Mouse (Mus musculus): ENCODE results near the gene Tmprss9. TPM values are rescaled to one million over a fixed set of nuclear protein-coding genes. Genes with fewer than 3 reads are reported as not detected.

Gene Tmprss9
- total and polyA plus RNA-seq, 3 experiments, result 0.18 TPM; not detected in 2

DNA sequence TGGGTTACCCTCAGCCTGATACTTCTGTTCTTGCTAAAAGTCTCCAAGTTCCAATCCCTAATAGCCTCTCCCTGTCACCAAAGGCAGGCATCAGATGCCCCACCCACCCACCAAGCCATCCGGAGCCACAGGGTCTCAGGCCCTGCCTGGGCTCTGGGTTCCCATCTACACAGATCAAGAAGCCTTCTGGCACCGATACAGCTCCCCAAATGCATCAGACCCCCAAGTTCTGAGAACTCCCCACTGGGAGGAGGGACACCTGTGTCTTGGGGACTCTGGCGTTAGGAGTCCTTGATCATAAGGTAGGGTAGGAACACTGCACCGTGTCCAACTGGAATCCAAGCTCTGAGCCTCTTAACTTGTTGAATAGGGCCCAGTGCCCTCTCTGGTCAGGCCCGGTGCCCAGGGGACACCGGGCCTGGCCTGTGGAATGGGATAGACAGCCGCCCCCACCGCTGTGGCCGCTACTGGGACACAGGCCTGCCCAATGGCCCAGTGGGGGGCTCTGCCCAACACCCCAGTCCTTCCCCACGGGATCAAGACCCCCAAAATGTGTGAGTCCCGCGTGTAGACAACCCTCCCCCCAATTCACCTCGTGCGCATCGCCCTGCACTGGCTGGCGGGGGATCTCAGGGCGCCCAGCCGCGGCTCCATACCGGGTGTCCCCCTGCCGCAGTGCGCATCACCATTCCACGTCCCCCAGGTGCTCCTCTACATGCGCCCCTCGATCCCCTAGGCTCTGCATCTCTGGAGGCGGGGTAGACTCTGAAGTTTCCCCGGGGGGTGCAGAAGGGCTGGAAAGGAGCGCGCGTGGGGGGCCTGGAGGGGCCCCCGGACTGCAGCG lies 28.3 kb upstream of the Tmprss9 start:
- DNase-seq, result no peak

- DNase-seq, result peak; percentile 63
Measured at GRCm38 (mm10) chr10:80843931-80844547, 27.6 kb upstream of the Tmprss9 start, which contains the start of gene Lingo3. TSS of gene Lingo3 (minus strand) at chr10:80844039.

- no peak for DNase-seq
Measured at GRCm38 (mm10) chr10:80845055-80845693, 26.5 kb upstream of the Tmprss9 start.

DNA sequence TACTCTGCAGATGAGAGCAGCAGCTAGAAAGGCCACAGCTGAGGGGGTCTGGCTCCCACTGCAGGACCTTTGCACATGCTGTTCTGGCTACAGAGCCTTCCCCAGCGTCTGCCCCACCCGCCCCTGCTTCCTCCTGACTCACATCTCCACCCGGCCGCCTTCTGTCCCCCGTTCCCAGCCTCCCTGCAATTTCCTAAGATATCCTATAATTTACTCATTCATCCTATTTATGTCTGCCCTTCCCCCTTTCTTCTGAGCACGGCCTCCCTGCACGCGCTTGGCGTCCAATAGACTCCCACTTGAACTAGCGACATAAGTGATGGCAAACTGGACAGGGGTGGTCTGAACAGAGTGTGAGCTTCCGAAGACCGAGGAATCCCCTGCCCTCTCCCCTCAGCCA lies 25.9 kb upstream of the Tmprss9 start:
- DNase-seq, result no peak

DNA sequence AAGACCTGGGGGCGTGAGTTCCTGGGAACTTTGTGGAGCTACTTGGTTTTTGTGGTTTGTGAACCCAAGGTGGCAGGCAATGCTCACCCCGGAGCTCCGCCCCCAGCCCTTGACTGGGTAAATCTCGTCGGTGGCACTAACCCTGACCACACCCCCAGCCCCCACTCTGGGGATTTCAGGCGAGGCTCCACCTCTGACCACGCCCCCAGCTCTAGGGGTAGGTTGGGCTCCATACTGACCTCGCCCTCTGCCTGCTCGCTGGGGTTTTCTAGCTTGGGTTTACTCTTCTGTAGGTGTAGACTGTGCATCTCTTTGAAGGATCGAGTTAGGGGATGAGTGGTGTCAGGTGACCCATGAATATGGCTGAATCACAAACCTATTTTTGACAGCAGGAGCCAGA lies 23.1 kb upstream of the Tmprss9 start:
- peak; percentile 62 for DNase-seq

DNA sequence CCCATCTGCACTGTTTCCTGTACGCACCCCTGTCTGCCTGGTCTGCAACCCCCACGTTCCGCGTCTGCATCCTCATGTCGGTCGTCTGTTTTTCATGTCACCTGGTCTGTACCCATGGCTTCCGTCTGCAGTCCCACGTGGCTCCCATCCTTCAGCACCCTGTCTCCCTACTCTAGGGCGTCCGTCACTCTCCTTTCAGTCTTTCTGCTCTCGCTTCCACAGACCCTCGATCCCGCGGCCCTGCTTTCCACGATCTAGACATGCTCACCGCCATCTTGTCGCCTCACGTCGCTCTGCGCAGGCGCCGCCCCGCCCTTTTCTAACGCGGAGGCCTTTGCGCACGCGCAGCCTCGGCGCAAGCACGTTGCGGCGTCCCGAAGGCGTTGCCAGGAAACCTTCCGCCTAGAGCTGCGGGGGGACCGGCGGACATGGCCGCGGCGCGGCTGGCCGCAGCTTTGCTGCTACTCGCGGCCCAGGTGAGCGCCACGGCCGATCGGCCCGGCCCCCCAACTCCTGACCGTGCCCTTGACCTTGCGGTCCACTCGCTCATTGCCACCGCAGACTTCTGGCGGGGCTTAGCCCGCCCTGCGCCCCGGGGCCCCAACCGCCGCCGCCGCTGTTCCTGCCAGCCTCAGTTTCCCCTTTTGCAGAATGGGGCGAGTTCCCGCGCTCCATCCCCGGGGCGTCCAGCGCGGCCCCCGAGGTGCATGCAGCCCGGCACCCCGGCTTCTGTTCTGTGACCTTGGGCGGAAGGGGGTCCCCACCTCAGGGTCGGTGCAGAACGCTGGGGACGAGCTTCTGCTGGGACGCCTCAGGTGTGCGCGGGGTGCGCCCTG lies 16.5 kb upstream of the Tmprss9 start, which contains the start of the genes Lsm7 and Sppl2b:
Gene Lsm7 (minus strand): TSS at position 297 of the 836 bp plus-strand sequence.
Gene Sppl2b (plus strand): TSS at position 363 of the 836 bp plus-strand sequence.
- DNase-seq, result peak; percentile 99

GRCm38 (mm10) chr10:80855749-80856073 lies 15.9 kb upstream of the Tmprss9 start:
- no peak for DNase-seq

DNA sequence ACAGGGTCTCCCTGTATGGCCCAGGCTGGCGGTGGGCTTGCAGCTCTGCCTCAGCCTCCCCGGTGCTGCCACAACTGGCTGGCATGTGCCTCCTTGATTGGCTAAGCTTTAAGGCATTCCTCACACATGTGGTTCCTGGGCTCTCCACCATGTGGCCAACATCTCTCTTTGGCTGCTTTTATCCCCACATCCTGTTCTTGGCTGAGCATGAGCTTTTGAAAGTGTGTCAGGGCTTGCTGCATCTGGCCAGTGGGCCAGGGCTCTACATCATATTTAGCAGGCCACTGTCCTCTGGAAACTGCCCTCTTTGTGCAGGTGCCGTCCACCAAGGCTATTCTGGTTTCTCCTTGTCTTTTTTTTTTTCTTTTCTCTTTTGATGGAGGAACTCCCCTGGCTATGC lies 15.4 kb upstream of the Tmprss9 start:
- DNase-seq, result no peak

GRCm38 (mm10) chr10:80856908-80857307 lies 14.7 kb upstream of the Tmprss9 start:
- no peak for DNase-seq

- no peak for DNase-seq
Measured at GRCm38 (mm10) chr10:80857386-80857785, 14.3 kb upstream of the Tmprss9 start.

GRCm38 (mm10) chr10:80857848-80858247 lies 13.8 kb upstream of the Tmprss9 start:
- no peak for DNase-seq

- DNase-seq, result no peak
Measured at GRCm38 (mm10) chr10:80858350-80858935, 13.2 kb upstream of the Tmprss9 start.

GRCm38 (mm10) chr10:80862305-80862704 lies 9.3 kb upstream of the Tmprss9 start:
- DNase-seq, result no peak

GRCm38 (mm10) chr10:80864446-80864845 lies 7.2 kb upstream of the Tmprss9 start:
- no peak for DNase-seq

GRCm38 (mm10) chr10:80870993-80871392 lies 655 bp upstream of the Tmprss9 start:
- no peak for DNase-seq

- DNase-seq, result no peak
Measured at GRCm38 (mm10) chr10:80874035-80874434, 2.4 kb downstream of the Tmprss9 start.

DNA sequence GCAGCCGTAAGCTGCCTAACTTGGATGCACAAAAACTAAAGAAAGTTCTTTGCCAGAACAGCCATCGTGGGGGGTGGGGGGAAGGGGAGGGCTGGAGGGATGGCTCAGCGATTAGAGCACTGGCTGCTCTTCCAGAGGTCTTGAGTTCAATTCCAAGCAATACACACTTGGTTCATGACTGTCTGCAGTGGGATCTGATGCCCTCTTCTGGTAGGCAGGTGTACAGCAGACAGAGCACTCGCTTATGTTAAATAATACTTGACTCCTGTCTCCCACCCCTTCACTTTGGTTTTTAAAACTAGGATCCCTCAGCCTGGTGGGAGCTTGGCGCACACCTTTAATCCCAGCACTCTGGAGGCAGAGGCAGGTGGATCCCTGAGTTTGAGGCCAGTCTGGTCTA lies 4.4 kb downstream of the Tmprss9 start:
- peak; percentile 58 for DNase-seq

GRCm38 (mm10) chr10:80876594-80876993 lies 4.9 kb downstream of the Tmprss9 start:
- peak; percentile 24 for DNase-seq

DNA sequence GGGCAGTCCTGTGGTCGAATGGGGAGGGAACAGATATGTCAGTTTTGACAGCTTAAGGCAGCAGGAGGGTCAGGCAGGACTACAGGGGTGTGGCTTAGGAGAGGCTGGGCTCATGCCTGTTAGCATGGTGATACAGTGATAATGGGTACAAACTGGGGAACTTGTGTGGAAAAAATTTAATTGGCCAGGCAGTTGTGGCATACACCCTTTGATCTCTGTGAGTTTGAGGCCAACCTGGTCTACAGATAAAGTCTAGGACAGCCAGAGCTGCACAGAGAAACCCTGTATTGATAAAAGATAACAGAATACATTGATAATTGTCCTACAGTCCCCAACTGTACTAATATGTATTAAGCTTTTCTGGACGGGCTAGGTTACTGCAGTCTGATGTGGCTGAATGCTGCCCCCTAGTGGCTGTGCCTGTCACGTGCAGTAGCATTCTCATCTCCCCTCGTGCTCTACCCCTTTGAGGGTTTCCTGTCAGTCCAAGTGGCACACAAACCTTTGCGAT lies 8.5 kb downstream of the Tmprss9 start:
- DNase-seq, result peak; percentile 70

DNA sequence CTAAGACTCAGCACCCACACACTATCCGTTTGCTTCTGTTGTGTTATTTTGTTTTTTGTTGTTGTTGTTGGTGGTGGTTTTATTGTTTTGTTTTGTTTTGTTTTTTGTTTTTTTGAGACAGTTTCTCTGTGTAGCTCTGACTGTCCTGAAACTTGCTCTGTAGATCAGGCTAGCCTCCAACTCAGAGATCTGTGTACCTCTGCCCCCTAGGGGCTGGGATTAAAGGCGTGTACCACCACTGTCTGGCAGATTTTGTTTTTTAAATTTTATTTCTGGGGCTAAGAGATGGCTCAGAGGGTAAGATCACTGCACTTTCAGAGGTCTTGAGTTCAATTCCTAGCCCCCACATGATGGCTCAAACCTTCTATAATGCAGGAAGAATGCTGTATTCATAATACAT lies 9.3 kb downstream of the Tmprss9 start:
- no peak for DNase-seq

- peak; percentile 73 for DNase-seq
Measured at GRCm38 (mm10) chr10:80881301-80881700, 9.7 kb downstream of the Tmprss9 start.
